Mouse (Mus musculus) cerebellum, postnatal 10 days (tissue): ENCODE results near the gene Amd1.

Experiments used
- DNase-seq, 2 experiments: peaks; one replicate each; pipeline ENCODE4 v3.0.0; 2021; ENCODE audit warnings: mixed read lengths in 2 of 2

Gene Amd1

GRCm38 (mm10) chr10:40250969-40251368, 51.0 kb downstream of the Amd1 start:
- DNase-seq, result no peak

- DNase-seq, result peak; percentile 41 to 42
Measured at GRCm38 (mm10) chr10:40249625-40250024, 52.4 kb downstream of the Amd1 start.

- DNase-seq, result no peak
Measured at GRCm38 (mm10) chr10:40247166-40247716, 54.7 kb downstream of the Amd1 start.

- DNase-seq, result peak; percentile 87 to 90
Measured at GRCm38 (mm10) chr10:40246374-40247165, 55.4 kb downstream of the Amd1 start, which contains the start of gene Rpf2. Gene Rpf2, minus strand, starts transcription at chr10:40247036.

GRCm38 (mm10) chr10:40237826-40238225, 64.2 kb downstream of the Amd1 start:
- no peak for DNase-seq
